Mouse (Mus musculus): ENCODE measurements around the gene Myadml2. TPM values are rescaled to one million over a fixed set of nuclear protein-coding genes. Genes with fewer than 3 reads are reported as not detected.

Gene Myadml2
- polyA plus RNA-seq, 1 experiment: not detected

GRCm38 (mm10) chr11:120663714-120664113 lies 15.8 kb upstream of the Myadml2 start:
- Histone ChIP-seq H3K4me1 (ENCODE audit: control insufficient read depth, insufficient read depth, low read length) (no peaks in the 10 kb centered on the region), H3K27ac (ENCODE audit: insufficient read depth, low read length) (no peak overlapping the region), H3K4me3 (ENCODE audit: insufficient read depth, low read length) (no peak overlapping the region)
- TF ChIP-seq CTCF (IDR thresholded peaks at IDR 0.05; ENCODE audit: borderline replicate concordance, insufficient read depth, low read length) (no peak), POLR2A (IDR thresholded peaks at IDR 0.05; ENCODE audit: low read depth, low read length) (no peak)

GRCm38 (mm10) chr11:120662759-120663158 lies 14.8 kb upstream of the Myadml2 start:
- TF ChIP-seq POLR2A (IDR thresholded peaks at IDR 0.05; ENCODE audit: low read depth, low read length): no peak
- no peak for TF ChIP-seq CTCF (IDR thresholded peaks at IDR 0.05; ENCODE audit: borderline replicate concordance, insufficient read depth, low read length)
- H3K4me3 ChIP-seq (ENCODE audit: insufficient read depth, low read length): no peak overlapping the region
- H3K4me1 ChIP-seq (ENCODE audit: control insufficient read depth, insufficient read depth, low read length): no peaks in the 10 kb centered on the region
- H3K27ac ChIP-seq (ENCODE audit: insufficient read depth, low read length): no peak overlapping the region

- Histone ChIP-seq H3K4me3 (ENCODE audit: insufficient read depth, low read length) (peak within 1 kb of the TSS; percentile 17), H3K27ac (ENCODE audit: insufficient read depth, low read length) (no peak within 1 kb of the TSS)
- TF ChIP-seq POLR2A (IDR thresholded peaks at IDR 0.05; ENCODE audit: low read depth, low read length) (no peak), CTCF (IDR thresholded peaks at IDR 0.05; ENCODE audit: borderline replicate concordance, insufficient read depth, low read length) (no peak)
These were observed 13.1 kb upstream of the Myadml2 start, which contains the start of gene Notum for GRCm38 (mm10) chr11:120661076-120661460. Gene Notum (minus strand): TSS chr11:120661175.

GRCm38 (mm10) chr11:120660301-120661075 lies 12.5 kb upstream of the Myadml2 start:
- TF ChIP-seq CTCF (IDR thresholded peaks at IDR 0.05; ENCODE audit: borderline replicate concordance, insufficient read depth, low read length) (no peak), POLR2A (IDR thresholded peaks at IDR 0.05; ENCODE audit: low read depth, low read length) (no peak)
- Histone ChIP-seq H3K4me3 (ENCODE audit: insufficient read depth, low read length) (peak overlapping the region; percentile 17), H3K27ac (ENCODE audit: insufficient read depth, low read length) (no peak overlapping the region), H3K4me1 (ENCODE audit: control insufficient read depth, insufficient read depth, low read length) (no peaks in the 10 kb centered on the region)

More at GRCm38 (mm10) chr11:120661076-120661460, 13.1 kb upstream of the Myadml2 start, which contains the start of gene Notum:
- H3K4me1 ChIP-seq (ENCODE audit: control insufficient read depth, insufficient read depth, low read length): no peaks in the 10 kb centered on the region

- Histone ChIP-seq H3K4me1 (ENCODE audit: control insufficient read depth, insufficient read depth, low read length) (no peaks in the 10 kb centered on the region), H3K4me3 (ENCODE audit: insufficient read depth, low read length) (no peak overlapping the region), H3K27ac (ENCODE audit: insufficient read depth, low read length) (no peak overlapping the region)
- TF ChIP-seq POLR2A (IDR thresholded peaks at IDR 0.05; ENCODE audit: low read depth, low read length) (no peak), CTCF (IDR thresholded peaks at IDR 0.05; ENCODE audit: borderline replicate concordance, insufficient read depth, low read length) (no peak)
These were observed 11.7 kb upstream of the Myadml2 start for GRCm38 (mm10) chr11:120659509-120660300.

- TF ChIP-seq POLR2A (IDR thresholded peaks at IDR 0.05; ENCODE audit: low read depth, low read length) (no peak), CTCF (IDR thresholded peaks at IDR 0.05; ENCODE audit: borderline replicate concordance, insufficient read depth, low read length) (peak; percentile 84)
- Histone ChIP-seq H3K27ac (ENCODE audit: insufficient read depth, low read length) (no peak overlapping the region), H3K4me1 (ENCODE audit: control insufficient read depth, insufficient read depth, low read length) (no peaks in the 10 kb centered on the region), H3K4me3 (ENCODE audit: insufficient read depth, low read length) (no peak overlapping the region)
These were observed 11.0 kb upstream of the Myadml2 start for GRCm38 (mm10) chr11:120658876-120659410.

- no peaks in the 10 kb centered on the region for H3K4me1 ChIP-seq (ENCODE audit: control insufficient read depth, insufficient read depth, low read length)
- no peak overlapping the region for H3K4me3 ChIP-seq (ENCODE audit: insufficient read depth, low read length)
- no peak for TF ChIP-seq CTCF (IDR thresholded peaks at IDR 0.05; ENCODE audit: borderline replicate concordance, insufficient read depth, low read length)
- TF ChIP-seq POLR2A (IDR thresholded peaks at IDR 0.05; ENCODE audit: low read depth, low read length): no peak
- no peak overlapping the region for H3K27ac ChIP-seq (ENCODE audit: insufficient read depth, low read length)
These were observed 9.3 kb upstream of the Myadml2 start for GRCm38 (mm10) chr11:120657301-120657700.

GRCm38 (mm10) chr11:120654741-120655140 lies 6.8 kb upstream of the Myadml2 start:
- no peaks in the 10 kb centered on the region for H3K4me1 ChIP-seq (ENCODE audit: control insufficient read depth, insufficient read depth, low read length)
- TF ChIP-seq CTCF (IDR thresholded peaks at IDR 0.05; ENCODE audit: borderline replicate concordance, insufficient read depth, low read length): no peak
- no peak for TF ChIP-seq POLR2A (IDR thresholded peaks at IDR 0.05; ENCODE audit: low read depth, low read length)
- no peak overlapping the region for H3K4me3 ChIP-seq (ENCODE audit: insufficient read depth, low read length)
- H3K27ac ChIP-seq (ENCODE audit: insufficient read depth, low read length): no peak overlapping the region

GRCm38 (mm10) chr11:120651872-120652271 lies 3.9 kb upstream of the Myadml2 start:
- no peak for TF ChIP-seq POLR2A (IDR thresholded peaks at IDR 0.05; ENCODE audit: low read depth, low read length)
- H3K4me3 ChIP-seq (ENCODE audit: insufficient read depth, low read length): no peak overlapping the region
- no peak overlapping the region for H3K27ac ChIP-seq (ENCODE audit: insufficient read depth, low read length)

More at GRCm38 (mm10) chr11:120651872-120652271, 3.9 kb upstream of the Myadml2 start:
- no peaks in the 10 kb centered on the region for H3K4me1 ChIP-seq (ENCODE audit: control insufficient read depth, insufficient read depth, low read length)
